Mouse (Mus musculus): ENCODE measurements around the gene Ldb3. TPM values are rescaled to one million over a fixed set of nuclear protein-coding genes. Genes with fewer than 3 reads are reported as not detected.

The Ldb3 gene
- polyA plus RNA-seq, 1 experiment from 2014 or later: 0.99 TPM

GRCm38 (mm10) chr14:34599941-34600340, 11.5 kb upstream of the Ldb3 start, which contains the start of gene Opn4:
Opn4 (minus strand) TSS chr14:34600142.
- H3K4me1 ChIP-seq (ENCODE audit: control insufficient read depth, insufficient read depth, low read length): no peaks in the 10 kb centered on the region
- H3K27me3 ChIP-seq (ENCODE audit: control insufficient read depth, insufficient read depth, low read depth, low read length): no peaks in the 10 kb centered on the region
- no peak within 1 kb of the TSS for H3K9ac ChIP-seq (ENCODE audit: low read depth, low read length)
- ATAC-seq: no peak
- H3K4me3 ChIP-seq (ENCODE audit: low read depth, low read length): no peak within 1 kb of the TSS
- no peaks in the 10 kb centered on the region for H3K36me3 ChIP-seq (ENCODE audit: control insufficient read depth, insufficient read depth, low read length)
- no peaks in the 10 kb centered on the region for H3K9me3 ChIP-seq (replicated peaks; ENCODE audit: control insufficient read depth, low read length, poor library complexity, severe bottlenecking)
- no peak within 1 kb of the TSS for H3K4me2 ChIP-seq (ENCODE audit: low read length)
- no peak within 1 kb of the TSS for H3K27ac ChIP-seq (ENCODE audit: low read length)
- WGBS: 61% methylated on average over 8 of the region's 8 CpGs

- ATAC-seq: no peak
- no peak overlapping the region for H3K4me3 ChIP-seq (ENCODE audit: low read depth, low read length)
- no peaks in the 10 kb centered on the region for H3K36me3 ChIP-seq (ENCODE audit: control insufficient read depth, insufficient read depth, low read length)
- H3K27ac ChIP-seq (ENCODE audit: low read length): no peak overlapping the region
- no peaks in the 10 kb centered on the region for H3K9me3 ChIP-seq (replicated peaks; ENCODE audit: control insufficient read depth, low read length, poor library complexity, severe bottlenecking)
- H3K9ac ChIP-seq (ENCODE audit: low read depth, low read length): no peak overlapping the region
- 85% methylated on average over 17 of the region's 17 CpGs for WGBS
- H3K4me1 ChIP-seq (ENCODE audit: control insufficient read depth, insufficient read depth, low read length): no peaks in the 10 kb centered on the region
- no peaks in the 10 kb centered on the region for H3K27me3 ChIP-seq (ENCODE audit: control insufficient read depth, insufficient read depth, low read depth, low read length)
- H3K4me2 ChIP-seq (ENCODE audit: low read length): no peak overlapping the region
These were observed 7.2 kb upstream of the Ldb3 start for GRCm38 (mm10) chr14:34595596-34596255.

GRCm38 (mm10) chr14:34591741-34592535, 3.5 kb upstream of the Ldb3 start:
- H3K4me3 ChIP-seq (ENCODE audit: low read depth, low read length): no peak overlapping the region
- H3K36me3 ChIP-seq (ENCODE audit: control insufficient read depth, insufficient read depth, low read length): no peaks in the 10 kb centered on the region
- no peaks in the 10 kb centered on the region for H3K4me1 ChIP-seq (ENCODE audit: control insufficient read depth, insufficient read depth, low read length)
- no peak overlapping the region for H3K27ac ChIP-seq (ENCODE audit: low read length)
- no peak overlapping the region for H3K9ac ChIP-seq (ENCODE audit: low read depth, low read length)
- H3K27me3 ChIP-seq (ENCODE audit: control insufficient read depth, insufficient read depth, low read depth, low read length): no peaks in the 10 kb centered on the region
- WGBS: 78% methylated on average over 15 of the region's 15 CpGs
- H3K4me2 ChIP-seq (ENCODE audit: low read length): no peak overlapping the region
- ATAC-seq: no peak
- no peaks in the 10 kb centered on the region for H3K9me3 ChIP-seq (replicated peaks; ENCODE audit: control insufficient read depth, low read length, poor library complexity, severe bottlenecking)

GRCm38 (mm10) chr14:34590743-34591675, 2.5 kb upstream of the Ldb3 start:
- no peak overlapping the region for H3K4me3 ChIP-seq (ENCODE audit: low read depth, low read length)
- no peaks in the 10 kb centered on the region for H3K4me1 ChIP-seq (ENCODE audit: control insufficient read depth, insufficient read depth, low read length)
- H3K27me3 ChIP-seq (ENCODE audit: control insufficient read depth, insufficient read depth, low read depth, low read length): no peaks in the 10 kb centered on the region
- H3K4me2 ChIP-seq (ENCODE audit: low read length): peak overlapping the region; percentile 25
- no peak overlapping the region for H3K9ac ChIP-seq (ENCODE audit: low read depth, low read length)
- 0 out of 2 replicates have a peak, but pooled peaks have one; percentile 26 for ATAC-seq
- no peak overlapping the region for H3K27ac ChIP-seq (ENCODE audit: low read length)
- no peaks in the 10 kb centered on the region for H3K9me3 ChIP-seq (replicated peaks; ENCODE audit: control insufficient read depth, low read length, poor library complexity, severe bottlenecking)
- 55% methylated on average over 24 of the region's 24 CpGs for WGBS
- H3K36me3 ChIP-seq (ENCODE audit: control insufficient read depth, insufficient read depth, low read length): no peaks in the 10 kb centered on the region

- Histone ChIP-seq H3K27ac (ENCODE audit: low read length) (no peak overlapping the region), H3K9me3 (replicated peaks; ENCODE audit: control insufficient read depth, low read length, poor library complexity, severe bottlenecking) (no peaks in the 10 kb centered on the region), H3K27me3 (ENCODE audit: control insufficient read depth, insufficient read depth, low read depth, low read length) (no peaks in the 10 kb centered on the region), H3K36me3 (ENCODE audit: control insufficient read depth, insufficient read depth, low read length) (no peaks in the 10 kb centered on the region), H3K4me3 (ENCODE audit: low read depth, low read length) (no peak overlapping the region), H3K9ac (ENCODE audit: low read depth, low read length) (no peak overlapping the region), H3K4me1 (ENCODE audit: control insufficient read depth, insufficient read depth, low read length) (no peaks in the 10 kb centered on the region), H3K4me2 (ENCODE audit: low read length) (no peak overlapping the region)
- 92% methylated on average over 5 of the region's 5 CpGs for WGBS
- ATAC-seq: no peak
These were observed 1.6 kb upstream of the Ldb3 start for GRCm38 (mm10) chr14:34590017-34590570.

GRCm38 (mm10) chr14:34589185-34589713, 767 bp upstream of the Ldb3 start:
- Histone ChIP-seq H3K9me3 (replicated peaks; ENCODE audit: control insufficient read depth, low read length, poor library complexity, severe bottlenecking) (no peaks in the 10 kb centered on the region), H3K4me2 (ENCODE audit: low read length) (no peak overlapping the region), H3K4me3 (ENCODE audit: low read depth, low read length) (no peak overlapping the region), H3K36me3 (ENCODE audit: control insufficient read depth, insufficient read depth, low read length) (no peaks in the 10 kb centered on the region), H3K27me3 (ENCODE audit: control insufficient read depth, insufficient read depth, low read depth, low read length) (no peaks in the 10 kb centered on the region), H3K9ac (ENCODE audit: low read depth, low read length) (no peak overlapping the region), H3K4me1 (ENCODE audit: control insufficient read depth, insufficient read depth, low read length) (no peaks in the 10 kb centered on the region), H3K27ac (ENCODE audit: low read length) (no peak overlapping the region)
- 98% methylated on average over 8 of the region's 8 CpGs for WGBS
- no peak for ATAC-seq

GRCm38 (mm10) chr14:34588005-34588404, 477 bp downstream of the Ldb3 start:
- ATAC-seq: no peak
- Histone ChIP-seq H3K36me3 (ENCODE audit: control insufficient read depth, insufficient read depth, low read length) (no peaks in the 10 kb centered on the region), H3K27ac (ENCODE audit: low read length) (no peak overlapping the region), H3K4me3 (ENCODE audit: low read depth, low read length) (no peak overlapping the region), H3K27me3 (ENCODE audit: control insufficient read depth, insufficient read depth, low read depth, low read length) (no peaks in the 10 kb centered on the region), H3K4me1 (ENCODE audit: control insufficient read depth, insufficient read depth, low read length) (no peaks in the 10 kb centered on the region), H3K9me3 (replicated peaks; ENCODE audit: control insufficient read depth, low read length, poor library complexity, severe bottlenecking) (no peaks in the 10 kb centered on the region), H3K9ac (ENCODE audit: low read depth, low read length) (no peak overlapping the region), H3K4me2 (ENCODE audit: low read length) (no peak overlapping the region)
- 83% methylated on average over 5 of the region's 5 CpGs for WGBS

- Histone ChIP-seq H3K4me2 (ENCODE audit: low read length) (no peak overlapping the region), H3K4me3 (ENCODE audit: low read depth, low read length) (no peak overlapping the region), H3K9ac (ENCODE audit: low read depth, low read length) (no peak overlapping the region), H3K27ac (ENCODE audit: low read length) (no peak overlapping the region), H3K4me1 (ENCODE audit: control insufficient read depth, insufficient read depth, low read length) (no peaks in the 10 kb centered on the region), H3K27me3 (ENCODE audit: control insufficient read depth, insufficient read depth, low read depth, low read length) (no peaks in the 10 kb centered on the region), H3K9me3 (replicated peaks; ENCODE audit: control insufficient read depth, low read length, poor library complexity, severe bottlenecking) (no peaks in the 10 kb centered on the region), H3K36me3 (ENCODE audit: control insufficient read depth, insufficient read depth, low read length) (no peaks in the 10 kb centered on the region)
- no peak for ATAC-seq
- WGBS: 83% methylated on average over 3 of the region's 3 CpGs
These were observed 1.6 kb downstream of the Ldb3 start for GRCm38 (mm10) chr14:34586871-34587270.

All from midbrain, embryonic 16.5 days (tissue).